Mouse (Mus musculus) CH12F3 (cell line): ENCODE measurements at regions not wholly inside any gene's neighbourhood (a gene's known extent, or its start where the extent isn't known, plus 50 kb on each side); places are given as distances from the start of the nearest gene placed in this dataset.
"Not testable (repeated sequence)": the region's sequence is repeated elsewhere in the genome, so short reads cannot be mapped to it uniquely, and the experiment has no call there.

Experiments used
- in situ Hi-C: fragments of 300-500 bp; cut with MboI; formaldehyde crosslinking; loops from 2 replicates; pipeline ENCODE4 v1.14.3; 2020; ENCODE audit warnings: low sequenced_read_pairs

- in situ Hi-C loops: no loop called here
Measured at GRCm38 (mm10) chr8:26731111-26731510, 246.0 kb upstream of the Zfp703 start.

- in situ Hi-C loops: no loop called here
Measured at GRCm38 (mm10) chr8:26744424-26744823, 232.7 kb upstream of the Zfp703 start.

- in situ Hi-C loops: no loop called here
Measured at GRCm38 (mm10) chr8:26746811-26747210, 230.3 kb upstream of the Zfp703 start.

- in situ Hi-C loops: no loop called here
Measured at GRCm38 (mm10) chr8:26747241-26747972, 229.7 kb upstream of the Zfp703 start.

- in situ Hi-C loops: no loop called here
Measured at GRCm38 (mm10) chr8:26748161-26748971, 228.8 kb upstream of the Zfp703 start.

DNA sequence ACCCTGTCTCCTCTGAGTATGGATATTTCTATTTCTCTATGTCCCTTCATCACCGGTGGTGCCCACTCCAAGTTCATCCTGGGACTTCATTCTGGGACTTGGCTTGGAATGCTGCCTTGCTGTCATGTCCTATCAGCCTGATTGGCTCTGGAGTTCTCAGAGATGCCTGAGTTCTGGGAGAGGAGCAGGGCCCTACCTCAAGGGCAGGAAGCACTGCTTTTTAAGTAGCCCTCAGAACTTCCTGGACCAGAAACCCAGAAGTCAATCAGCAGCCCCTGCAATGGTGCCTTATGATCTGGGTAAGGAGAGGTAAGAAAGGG, 228.2 kb upstream of the Zfp703 start:
- in situ Hi-C loops: no loop called here

DNA sequence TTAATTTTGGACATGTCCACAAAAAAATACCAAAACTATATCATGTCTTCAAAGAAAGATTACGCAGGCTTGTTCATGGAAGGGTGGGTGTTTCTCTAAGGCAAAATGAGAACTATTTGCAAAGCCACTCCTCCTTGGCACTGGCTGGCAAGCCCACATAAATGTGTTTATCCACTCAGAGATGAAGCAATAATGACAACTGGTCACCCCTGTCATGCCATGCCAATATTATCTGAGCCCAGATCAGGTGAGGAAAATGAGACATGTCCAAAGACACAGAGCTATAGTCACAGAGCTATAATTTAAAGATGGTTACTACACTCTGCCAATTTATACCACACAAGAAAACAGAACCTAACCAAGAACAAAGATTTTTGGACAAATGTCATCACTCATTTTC, 227.0 kb upstream of the Zfp703 start:
- in situ Hi-C loops: no loop called here

- in situ Hi-C loops: no loop called here
Measured at GRCm38 (mm10) chr8:26751651-26752050, 225.5 kb upstream of the Zfp703 start.

- in situ Hi-C loops: no loop called here
Measured at GRCm38 (mm10) chr8:26756452-26756851, 220.7 kb upstream of the Zfp703 start.

GRCm38 (mm10) chr8:26760726-26761125, 216.4 kb upstream of the Zfp703 start:
- in situ Hi-C loops: no loop called here

GRCm38 (mm10) chr8:26762942-26763778, 214.0 kb upstream of the Zfp703 start:
- in situ Hi-C loops: no loop called here

- in situ Hi-C loops: no loop called here
Measured at GRCm38 (mm10) chr8:26768474-26769229, 208.5 kb upstream of the Zfp703 start.

- in situ Hi-C loops: no loop called here
Measured at GRCm38 (mm10) chr8:26770424-26770886, 206.7 kb upstream of the Zfp703 start.

- in situ Hi-C loops: no loop called here
Measured at GRCm38 (mm10) chr8:26778917-26779537, 198.1 kb upstream of the Zfp703 start.

DNA sequence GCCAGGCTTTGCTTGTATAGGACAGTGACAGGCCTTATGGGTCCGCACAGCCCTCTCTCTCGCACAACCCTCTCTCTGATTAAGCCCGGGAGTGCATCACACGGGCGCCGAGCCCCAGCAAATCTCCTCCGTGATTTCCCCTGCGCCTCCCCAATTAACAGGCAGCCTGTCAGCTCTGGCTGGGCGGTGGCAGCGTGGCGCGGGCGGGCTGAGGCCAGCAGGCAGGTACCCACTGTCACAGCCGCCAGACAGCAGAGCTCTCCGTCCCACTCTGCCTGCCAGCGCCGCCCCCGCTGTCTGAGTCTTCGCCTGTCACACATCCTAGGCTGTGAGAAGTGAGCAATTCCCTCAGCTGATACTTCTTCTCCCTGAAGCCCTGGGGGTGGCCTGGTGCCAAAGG, 196.6 kb upstream of the Zfp703 start:
- in situ Hi-C loops: no loop called here

GRCm38 (mm10) chr8:26782936-26783335, 194.2 kb upstream of the Zfp703 start:
- in situ Hi-C loops: not testable (repeated sequence)

GRCm38 (mm10) chr8:26784381-26784780, 192.7 kb upstream of the Zfp703 start:
- in situ Hi-C loops: no loop called here

DNA sequence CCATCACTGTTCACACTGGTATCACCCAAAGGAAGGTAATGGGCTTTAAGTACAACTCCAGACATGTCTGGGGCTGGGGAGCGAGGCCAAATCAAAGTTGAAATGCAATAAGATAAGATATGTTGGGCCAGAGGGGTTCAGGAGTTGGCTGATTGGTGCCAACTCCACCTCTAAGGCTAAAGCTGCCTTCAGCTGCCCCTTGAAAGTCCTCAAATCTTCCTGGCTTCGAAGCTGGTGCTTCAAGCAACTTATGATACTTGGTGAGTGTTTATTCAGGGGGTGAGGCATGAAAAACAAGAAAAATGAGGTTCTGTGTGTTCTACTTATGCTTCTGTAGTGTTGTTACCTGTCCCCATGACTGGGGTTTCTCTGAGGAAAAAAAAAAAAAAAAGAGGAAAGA, 185.3 kb upstream of the Zfp703 start:
- in situ Hi-C loops: loop anchor here (10.0 kb wide), 1 partner anchor 183 kb away; the partner anchor contains the start of gene Zfp703

DNA sequence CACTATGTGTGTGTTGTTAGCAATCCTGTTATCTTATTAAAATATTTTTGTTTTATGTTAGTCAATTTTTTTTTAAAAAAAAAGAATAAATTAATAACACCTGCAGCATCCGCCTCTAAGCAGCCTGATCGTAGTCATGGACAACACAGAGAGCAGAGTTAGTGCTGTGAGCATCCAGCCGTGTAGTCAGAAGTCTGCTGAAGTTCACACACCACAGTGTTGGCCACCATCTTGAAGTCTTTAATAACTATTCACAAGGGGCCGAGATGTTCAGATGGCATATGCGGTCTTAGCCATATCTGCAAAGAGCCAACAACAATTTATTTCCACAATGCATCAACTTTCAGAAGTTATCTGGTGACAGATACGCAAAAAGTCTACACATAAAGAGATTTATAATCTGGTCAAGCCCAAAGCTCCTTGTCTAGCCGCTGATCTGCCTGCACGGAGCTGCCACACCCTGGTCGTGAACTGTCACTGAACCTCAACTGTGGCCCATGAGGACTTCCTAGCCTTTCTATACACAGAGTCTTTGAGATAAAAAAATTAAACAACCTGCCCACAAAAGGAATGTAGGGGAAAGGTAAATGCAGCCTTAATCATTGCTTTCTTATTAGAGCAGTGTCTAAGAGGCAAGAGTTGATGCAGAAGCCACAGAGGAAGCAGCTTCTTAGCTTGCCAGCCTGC, 183.4 kb upstream of the Zfp703 start:
- in situ Hi-C loops: loop anchor here (10.0 kb wide), 1 partner anchor 181 kb away; the partner anchor contains the start of gene Zfp703
